Mouse (Mus musculus) gastrocnemius, adult 8-10 months (tissue): ENCODE results near the gene Pld1. TPM values are rescaled to one million over a fixed set of nuclear protein-coding genes. Genes with fewer than 3 reads are reported as not detected.
"Not testable (repeated sequence)": the region's sequence is repeated elsewhere in the genome, so short reads cannot be mapped to it uniquely, and the experiment has no call there.

Experiments used
- DNase-seq, 2 experiments: peaks; one replicate each; pipeline ENCODE4 v3.0.0; 2022; ENCODE audit warnings: low spot score in 2 of 2
- total RNA-seq, 4 experiments: library from RNA; stranded (reverse); gene quantifications; 2 replicates each; pipeline ENCODE4 v1.2.4; 2022

Gene Pld1
- total RNA-seq, 4 experiments from 2014 or later, result 2.5 to 6.8 (median 3.7) TPM

GRCm38 (mm10) chr3:27942991-27943390, 4.5 kb downstream of the Pld1 start:
- DNase-seq, result peak; percentile 14 to 21

GRCm38 (mm10) chr3:27945397-27945796, 6.9 kb downstream of the Pld1 start:
- not testable (repeated sequence) for DNase-seq

- DNase-seq, result no peak
These were observed 10.8 kb downstream of the Pld1 start for GRCm38 (mm10) chr3:27949175-27949872.

- no peak for DNase-seq
These were observed 11.4 kb downstream of the Pld1 start for GRCm38 (mm10) chr3:27949873-27950250.

GRCm38 (mm10) chr3:27950726-27951125, 12.2 kb downstream of the Pld1 start:
- DNase-seq, result no peak

- DNase-seq, result no peak
These were observed 13.2 kb downstream of the Pld1 start for GRCm38 (mm10) chr3:27951721-27952120.

GRCm38 (mm10) chr3:27956006-27956405, 17.5 kb downstream of the Pld1 start:
- no peak for DNase-seq

- no peak for DNase-seq
These were observed 20.7 kb downstream of the Pld1 start for GRCm38 (mm10) chr3:27959221-27959620.

GRCm38 (mm10) chr3:27961162-27961561, 22.7 kb downstream of the Pld1 start:
- no peak for DNase-seq

- DNase-seq, result no peak
These were observed 25.3 kb downstream of the Pld1 start for GRCm38 (mm10) chr3:27963795-27964201.

GRCm38 (mm10) chr3:27968671-27969070, 30.2 kb downstream of the Pld1 start:
- no peak for DNase-seq

GRCm38 (mm10) chr3:27973936-27974335, 35.4 kb downstream of the Pld1 start:
- DNase-seq, result no peak

- no peak for DNase-seq
These were observed 36.5 kb downstream of the Pld1 start for GRCm38 (mm10) chr3:27974981-27975380.

- DNase-seq, result no peak
These were observed 38.5 kb downstream of the Pld1 start for GRCm38 (mm10) chr3:27976931-27977544.

- no peak for DNase-seq
These were observed 39.7 kb downstream of the Pld1 start for GRCm38 (mm10) chr3:27978030-27978723.

- DNase-seq, result no peak
These were observed 43.1 kb downstream of the Pld1 start for GRCm38 (mm10) chr3:27981591-27981990.

GRCm38 (mm10) chr3:27982436-27983017, 44.0 kb downstream of the Pld1 start:
- peak; percentile 66 to 71 for DNase-seq

GRCm38 (mm10) chr3:27983274-27983673, 44.8 kb downstream of the Pld1 start:
- DNase-seq, result peak in 1 of 2 experiments; percentile 10

GRCm38 (mm10) chr3:27983935-27984577, 45.6 kb downstream of the Pld1 start:
- peak; percentile 56 to 70 for DNase-seq

- no peak for DNase-seq
These were observed 46.1 kb downstream of the Pld1 start for GRCm38 (mm10) chr3:27984620-27985019.

GRCm38 (mm10) chr3:27985344-27985743, 46.8 kb downstream of the Pld1 start:
- DNase-seq, result no peak
